Mouse (Mus musculus) embryonic stem cell, embryonic (primary cell): ENCODE data around the gene Sgip1.

Source experiments
- CTCF ChIA-PET, 4 experiments: fragments of 300-600 bp in 2 of 4; fragments of 350-600 bp in 2 of 4; sonication (Branson Sonifier 250); formaldehyde crosslinking; loops; one replicate each; lab custom pipeline; 2022; ENCODE audit warnings: inconsistent platforms in 2 of 4; lab: Charles Lee
- POLR2A ChIA-PET, 4 experiments: fragments of 300-600 bp in 2 of 4; fragments of 350-600 bp in 2 of 4; sonication (Branson Sonifier 250); formaldehyde crosslinking; loops; one replicate each; lab custom pipeline; 2022; ENCODE audit warnings: antibody characterized with exemption in 4 of 4, inconsistent platforms in 1 of 4; lab: Charles Lee

Sgip1 gene

GRCm38 (mm10) chr4:102771598-102772357 lies 30.7 kb downstream of the Sgip1 start:
- ChIA-PET POLR2A (no interaction called here), CTCF (interaction anchor here in 1 of 4 experiments (0.6 kb wide), 1 partner anchor 60 kb away, joined by 3 read pairs; no protein-coding TSS in a partner anchor)

- POLR2A ChIA-PET, result no interaction called here
- CTCF ChIA-PET, result no interaction called here
Measured at GRCm38 (mm10) chr4:102773225-102773624, 32.1 kb downstream of the Sgip1 start.

- POLR2A ChIA-PET, result no interaction called here
Measured at GRCm38 (mm10) chr4:102773841-102774240, 32.7 kb downstream of the Sgip1 start.

GRCm38 (mm10) chr4:102774549-102774948 lies 33.5 kb downstream of the Sgip1 start:
- ChIA-PET CTCF (no interaction called here), POLR2A (no interaction called here)

More at GRCm38 (mm10) chr4:102773841-102774240, 32.7 kb downstream of the Sgip1 start:
- CTCF ChIA-PET, result no interaction called here

DNA sequence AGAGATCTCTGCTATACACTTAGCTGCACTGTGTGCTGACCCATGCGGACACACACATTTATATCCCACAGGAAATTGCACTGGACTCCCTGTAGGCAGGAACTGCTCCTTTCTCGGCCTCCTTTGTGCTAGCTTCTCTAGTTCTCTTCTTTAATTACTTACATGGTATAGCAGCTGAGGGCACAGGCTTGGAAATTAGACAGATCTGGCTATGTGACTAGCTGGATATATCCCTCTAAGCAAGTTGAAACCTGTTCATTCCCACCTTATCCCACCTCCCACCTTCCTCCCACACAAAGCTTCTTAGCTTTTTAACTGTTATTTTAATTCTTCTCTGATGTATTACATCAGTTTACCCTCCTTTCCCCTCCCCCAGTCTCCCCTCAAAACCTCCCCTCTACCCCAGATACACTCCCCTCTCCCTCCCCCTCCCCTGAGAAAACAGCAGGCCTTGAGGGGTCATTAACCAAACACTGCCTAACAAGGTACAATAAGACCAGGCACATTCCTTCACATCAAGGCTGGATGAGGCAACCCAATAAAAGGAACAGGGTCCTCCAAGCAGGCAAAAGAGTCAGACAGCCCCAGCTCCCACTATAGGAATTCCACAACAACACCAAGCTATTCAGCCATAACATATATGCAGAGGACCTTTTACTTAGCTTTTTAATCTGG lies 34.6 kb downstream of the Sgip1 start:
- ChIA-PET POLR2A (no interaction called here), CTCF (no interaction called here)

GRCm38 (mm10) chr4:102779902-102780301 lies 38.8 kb downstream of the Sgip1 start:
- ChIA-PET CTCF (interaction anchor here in 1 of 4 experiments (0.6 kb wide), 1 partner anchor 145 kb away, joined by 3 read pairs; no protein-coding TSS in a partner anchor), POLR2A (no interaction called here)

GRCm38 (mm10) chr4:102783063-102783748 lies 42.1 kb downstream of the Sgip1 start:
- POLR2A ChIA-PET, result interaction anchor here in 1 of 4 experiments (0.7 kb wide), 1 partner anchor 192 kb away, joined by 3 read pairs; no protein-coding TSS in a partner anchor
- CTCF ChIA-PET, result no interaction called here

DNA sequence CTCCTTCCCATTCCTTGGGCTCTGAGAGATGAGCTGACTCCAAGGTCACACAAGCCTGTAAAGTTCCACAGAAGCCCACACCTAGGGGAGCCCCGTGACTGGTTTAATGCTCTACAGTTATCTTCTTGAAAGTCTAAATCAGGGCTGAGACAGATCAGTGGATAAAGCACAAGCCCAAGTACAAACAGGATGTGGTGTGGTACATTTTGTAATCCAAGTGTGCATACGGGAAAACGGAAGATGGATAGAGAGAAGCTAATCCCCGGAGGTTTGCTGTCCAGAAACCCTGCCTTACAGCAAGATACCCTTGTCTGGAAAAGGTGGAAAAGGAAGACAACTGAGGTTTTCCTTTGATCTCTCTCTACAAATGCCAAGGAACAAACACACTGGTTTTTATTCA lies 44.1 kb downstream of the Sgip1 start:
- CTCF ChIA-PET, result interaction anchor here in 2 of 4 experiments (0.6 kb wide), 2 partner anchors 61 to 558 kb away, joined by 3 to 4 read pairs; no protein-coding TSS in a partner anchor
- POLR2A ChIA-PET, result no interaction called here

DNA sequence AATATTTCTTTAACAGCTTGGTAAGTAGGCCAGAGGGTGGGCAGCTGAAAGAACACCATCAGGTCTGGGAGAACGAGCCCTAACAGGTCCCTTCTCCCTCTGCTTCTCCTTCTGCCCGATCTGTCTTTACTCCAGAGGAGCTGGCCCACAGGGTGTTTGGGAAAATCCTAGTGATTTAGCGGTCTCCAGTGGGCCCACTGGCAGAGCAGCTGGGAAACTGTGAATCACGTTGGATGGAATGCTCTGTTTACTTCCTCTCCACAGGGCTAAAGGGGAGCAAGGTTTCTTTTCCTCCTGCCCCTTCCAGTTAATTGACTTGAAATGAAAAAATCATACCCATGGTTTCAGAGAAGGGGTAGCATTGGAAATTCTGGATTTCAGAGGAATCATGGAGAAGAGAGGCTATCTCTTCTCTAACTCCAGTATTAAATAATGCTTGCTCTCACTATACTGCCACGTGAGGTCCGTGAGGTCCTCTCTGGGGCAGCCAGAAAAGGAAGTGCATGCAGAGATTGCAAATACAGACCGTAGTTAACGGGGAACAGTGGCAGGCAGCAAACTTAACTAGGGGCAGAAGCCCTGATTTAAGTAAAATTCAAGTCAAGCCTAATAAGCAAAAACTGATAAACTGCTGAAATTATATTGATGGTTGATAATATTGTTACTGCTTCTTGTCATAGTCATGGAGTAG lies 51.1 kb downstream of the Sgip1 start:
- ChIA-PET POLR2A (no interaction called here), CTCF (no interaction called here)

- CTCF ChIA-PET, result no interaction called here
Measured at GRCm38 (mm10) chr4:102801471-102801870, 60.4 kb downstream of the Sgip1 start.

DNA sequence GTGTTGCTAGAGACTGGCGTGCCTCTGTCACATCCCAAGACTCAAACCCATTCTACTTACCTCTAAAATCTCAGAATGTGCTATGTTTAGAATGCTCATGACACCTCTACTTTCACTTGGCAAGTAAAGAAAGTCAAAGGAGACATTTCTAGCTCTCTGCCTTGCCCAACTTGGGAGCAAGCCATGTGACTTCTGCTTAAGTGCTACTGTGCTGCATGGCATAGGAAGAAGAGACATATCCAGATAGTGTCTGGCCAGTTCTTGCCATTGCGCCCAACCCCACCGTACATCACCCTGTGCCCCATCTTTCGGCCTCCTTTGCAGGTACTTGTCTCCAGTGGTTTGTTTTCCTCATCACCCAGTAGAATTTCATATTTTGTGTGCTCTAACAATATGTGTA lies 60.8 kb downstream of the Sgip1 start:
- CTCF ChIA-PET, result no interaction called here
- POLR2A ChIA-PET, result no interaction called here

More at GRCm38 (mm10) chr4:102801471-102801870, 60.4 kb downstream of the Sgip1 start:
- POLR2A ChIA-PET, result no interaction called here

DNA sequence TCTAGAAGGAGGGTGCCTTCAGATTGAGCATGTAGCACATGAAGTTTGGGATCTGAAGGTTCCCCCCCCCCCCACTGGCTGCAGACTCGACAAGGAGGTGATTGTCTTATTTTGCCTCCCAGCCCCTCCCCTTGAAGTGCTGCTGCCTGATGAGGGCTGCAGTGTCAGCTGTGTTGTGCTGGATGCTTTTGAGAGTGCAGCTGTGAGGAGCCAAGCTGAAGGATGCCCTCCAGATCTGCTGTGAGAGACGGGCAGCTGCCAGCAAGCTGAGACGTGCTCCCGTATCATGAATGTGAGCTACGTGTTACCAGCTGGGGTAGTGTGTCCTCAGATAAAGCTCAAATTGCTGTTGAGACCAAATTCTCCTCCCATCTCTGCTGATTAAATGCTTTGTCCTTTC lies 63.5 kb downstream of the Sgip1 start:
- POLR2A ChIA-PET, result interaction anchor here in 1 of 4 experiments (0.7 kb wide), 1 partner anchor 204 kb away, joined by 3 read pairs; no protein-coding TSS in a partner anchor
- CTCF ChIA-PET, result interaction anchor here in 1 of 4 experiments (0.5 kb wide), 1 partner anchor 578 kb away, joined by 3 read pairs; no protein-coding TSS in a partner anchor

DNA sequence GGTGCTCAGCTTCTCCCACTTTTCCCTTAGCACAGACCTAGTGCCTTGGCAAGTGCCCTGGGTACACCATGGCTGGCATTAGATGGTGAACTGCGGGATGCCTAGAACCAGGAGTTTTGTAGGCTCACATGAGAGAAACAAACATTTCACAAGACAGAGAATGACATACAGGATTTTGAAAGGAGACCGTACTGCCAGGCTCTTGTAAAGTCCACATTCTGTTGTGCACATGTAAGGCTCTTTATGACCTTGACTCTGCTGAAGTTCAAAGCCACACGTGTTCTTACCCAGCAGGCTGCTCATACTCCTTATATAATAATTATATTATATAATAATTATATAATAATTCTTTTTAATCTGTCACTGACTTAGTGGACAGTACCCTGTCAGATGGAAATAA lies 65.9 kb downstream of the Sgip1 start:
- POLR2A ChIA-PET, result no interaction called here
- CTCF ChIA-PET, result no interaction called here

DNA sequence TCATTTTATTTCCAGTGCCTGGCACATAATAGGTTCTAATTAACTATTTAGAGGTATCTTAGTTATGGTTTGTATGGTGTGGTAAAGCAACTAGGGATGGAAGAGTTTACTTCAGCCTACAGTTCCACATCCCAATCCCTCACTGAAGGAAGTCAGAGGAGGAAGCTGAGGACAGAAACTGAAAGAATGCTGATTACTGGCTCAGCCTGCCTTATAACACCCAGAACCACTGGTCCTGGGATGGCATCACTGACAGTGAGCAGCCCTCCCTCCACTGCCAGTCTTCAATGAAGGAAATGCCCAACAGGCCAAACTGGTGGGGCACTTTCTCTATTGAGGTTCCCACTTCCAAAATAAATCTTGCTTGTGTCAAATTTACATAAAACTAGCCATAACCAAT lies 67.2 kb downstream of the Sgip1 start:
- POLR2A ChIA-PET, result no interaction called here
- CTCF ChIA-PET, result no interaction called here

GRCm38 (mm10) chr4:102809296-102809695 lies 68.2 kb downstream of the Sgip1 start:
- CTCF ChIA-PET, result no interaction called here
- POLR2A ChIA-PET, result no interaction called here

GRCm38 (mm10) chr4:102810277-102810676 lies 69.2 kb downstream of the Sgip1 start:
- CTCF ChIA-PET, result no interaction called here

GRCm38 (mm10) chr4:102811007-102811805 lies 70.1 kb downstream of the Sgip1 start:
- POLR2A ChIA-PET, result no interaction called here
- CTCF ChIA-PET, result no interaction called here

More at GRCm38 (mm10) chr4:102810277-102810676, 69.2 kb downstream of the Sgip1 start:
- POLR2A ChIA-PET, result no interaction called here

GRCm38 (mm10) chr4:102813346-102813745 lies 72.2 kb downstream of the Sgip1 start:
- CTCF ChIA-PET, result no interaction called here
- POLR2A ChIA-PET, result interaction anchor here in 1 of 4 experiments (0.6 kb wide), 1 partner anchor 57 kb away, joined by 3 read pairs; no protein-coding TSS in a partner anchor
